Mouse (Mus musculus) common myeloid progenitor, adult 5-6 weeks (primary cell): ENCODE measurements around the gene Ostn. TPM values are rescaled to one million over a fixed set of nuclear protein-coding genes. Genes with fewer than 3 reads are reported as not detected.

ENCODE experiments used
- ATAC-seq: replicated peaks from 2 replicates; pipeline ENCODE4 v1.8.0; 2016; ENCODE audit warnings: low read depth, mild to moderate bottlenecking, moderate TSS enrichment, inconsistent platforms; ENCODE audit not compliant: poor library complexity, severe bottlenecking
- total RNA-seq: library from RNA; stranded (forward); fragments of 200-1000, 187-1606 nt; gene quantifications from 2 replicates; pipeline ENCODE4 v1.2.3, GENCODE M21; 2017

Gene Ostn
- total RNA-seq, 1 experiment from 2014 or later, result not detected

- ATAC-seq, result no peak
Observed at GRCm38 (mm10) chr16:27386850-27387407, 79.6 kb downstream of the Ostn start.

- ATAC-seq, result peak; percentile 49
Observed at GRCm38 (mm10) chr16:27387634-27388611, 80.6 kb downstream of the Ostn start.

GRCm38 (mm10) chr16:27388761-27389451 is 81.6 kb downstream of the Ostn start, which contains the start of gene Ccdc50:
Gene Ccdc50 (plus strand): TSS chr16:27388869.
- peak; percentile 81 for ATAC-seq

- ATAC-seq, result 0 out of 2 replicates have a peak, but pooled peaks have one; percentile 8
Observed at GRCm38 (mm10) chr16:27389534-27390282, 82.4 kb downstream of the Ostn start.

GRCm38 (mm10) chr16:27390306-27390705 is 83.0 kb downstream of the Ostn start:
- no peak for ATAC-seq

- no peak for ATAC-seq
Observed at GRCm38 (mm10) chr16:27391845-27392244, 84.6 kb downstream of the Ostn start.

- ATAC-seq, result no peak
Observed at GRCm38 (mm10) chr16:27395251-27396037, 88.2 kb downstream of the Ostn start.

- ATAC-seq, result no peak
Observed at GRCm38 (mm10) chr16:27396951-27397350, 89.7 kb downstream of the Ostn start.

GRCm38 (mm10) chr16:27399026-27399718 is 91.9 kb downstream of the Ostn start:
- peak; percentile 56; the same call in 1 of the 2 replicates for ATAC-seq

GRCm38 (mm10) chr16:27399719-27400253 is 92.5 kb downstream of the Ostn start:
- no peak for ATAC-seq

Other genes with a start within 250 kb of the Ostn start
- gene Uts2b, start 62.8 kb downstream of the Ostn start, total RNA-seq, result not detected in 2 replicates
- gene Ccdc50, start 81.4 kb downstream of the Ostn start, total RNA-seq, result 112 and 131 TPM in 2 replicates